Mouse (Mus musculus) right cerebral cortex, postnatal 10 days (tissue): ENCODE results near the gene Dgkz.

Experiments
- DNase-seq, 2 experiments: peaks; one replicate each; pipeline ENCODE4 v3.0.0; 2021; ENCODE audit warnings: low spot score in 2 of 2

Gene Dgkz

GRCm38 (mm10) chr2:91921181-91921789 is 54.4 kb downstream of the Dgkz start:
- peak; percentile 61 to 63 for DNase-seq

DNA sequence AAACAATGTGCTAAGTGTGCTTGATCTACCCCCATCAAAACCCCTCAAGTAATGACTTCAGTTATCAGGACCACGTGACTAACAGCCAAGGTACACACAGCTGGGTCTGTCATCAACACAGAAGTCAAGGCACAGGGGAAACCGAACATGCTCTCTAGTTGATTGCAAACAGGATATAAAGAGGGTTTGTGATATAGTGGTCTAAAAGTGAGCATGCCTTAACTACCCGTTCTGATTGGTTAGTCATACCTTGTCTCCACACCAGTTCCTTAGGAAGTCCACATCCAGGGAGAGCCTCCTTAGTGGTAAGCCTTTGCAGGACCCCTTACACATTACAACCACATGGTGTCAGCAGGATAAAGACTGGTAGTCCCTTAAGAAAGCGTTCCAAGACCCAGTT is 55.5 kb downstream of the Dgkz start:
- DNase-seq, result no peak

- DNase-seq, result no peak
Observed at GRCm38 (mm10) chr2:91917096-91917495, 58.6 kb downstream of the Dgkz start.

DNA sequence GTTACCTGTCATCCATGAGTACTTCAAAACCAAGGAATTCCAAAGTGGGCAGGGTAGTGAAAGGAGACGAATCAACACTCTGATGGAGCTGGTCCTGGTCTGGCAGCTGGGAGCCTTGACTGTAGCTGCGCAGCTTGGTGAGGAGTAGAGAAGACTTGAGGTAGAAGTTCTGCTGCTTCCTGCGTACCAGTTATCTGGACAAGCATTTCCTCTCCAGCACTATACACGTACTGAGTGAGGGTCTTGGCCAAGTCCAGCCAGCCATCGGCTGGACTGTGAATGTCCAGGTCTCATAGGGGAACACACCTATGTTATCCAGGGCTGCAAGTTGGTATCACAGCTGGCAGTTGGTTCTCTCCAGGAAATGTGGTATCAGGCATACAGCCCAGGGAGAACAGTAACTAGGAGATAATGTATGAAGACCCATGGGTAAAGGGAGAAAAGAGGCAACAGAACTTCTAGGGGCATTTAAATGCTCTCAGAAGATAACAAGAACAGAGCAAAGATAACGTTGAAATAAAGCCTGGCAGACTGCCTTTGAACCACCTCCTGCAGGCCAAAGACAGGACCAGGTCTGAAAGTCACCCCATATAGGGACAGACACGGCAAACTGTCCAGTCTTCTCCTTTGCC is 59.2 kb downstream of the Dgkz start:
- DNase-seq, result no peak

GRCm38 (mm10) chr2:91913328-91914110 is 62.1 kb downstream of the Dgkz start:
- no peak for DNase-seq

DNA sequence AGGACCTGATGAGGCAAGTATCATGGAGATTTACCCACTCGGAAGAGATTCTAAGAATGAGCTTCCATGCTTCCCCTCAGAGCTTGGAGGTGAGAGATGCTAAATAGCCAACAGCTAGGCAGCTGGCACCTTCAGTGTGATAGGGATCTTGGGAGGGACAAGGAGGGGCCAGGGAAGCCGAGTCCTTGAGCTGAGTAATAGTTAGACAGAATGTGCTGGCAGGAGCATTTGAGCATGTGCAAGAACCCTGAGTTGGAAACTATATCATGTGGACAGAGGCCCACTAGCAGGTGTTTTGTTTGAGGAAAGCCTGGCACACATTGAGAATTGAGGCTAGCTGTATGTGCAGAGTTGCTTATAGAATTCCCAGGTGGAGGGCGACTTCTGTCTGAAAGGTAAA is 63.0 kb downstream of the Dgkz start:
- no peak for DNase-seq

- no peak for DNase-seq
Observed at GRCm38 (mm10) chr2:91906141-91906540, 69.5 kb downstream of the Dgkz start.

GRCm38 (mm10) chr2:91904618-91905307 is 70.9 kb downstream of the Dgkz start:
- DNase-seq, result peak; percentile 66 to 80

- no peak for DNase-seq
Observed at GRCm38 (mm10) chr2:91903171-91903925, 72.3 kb downstream of the Dgkz start.

DNA sequence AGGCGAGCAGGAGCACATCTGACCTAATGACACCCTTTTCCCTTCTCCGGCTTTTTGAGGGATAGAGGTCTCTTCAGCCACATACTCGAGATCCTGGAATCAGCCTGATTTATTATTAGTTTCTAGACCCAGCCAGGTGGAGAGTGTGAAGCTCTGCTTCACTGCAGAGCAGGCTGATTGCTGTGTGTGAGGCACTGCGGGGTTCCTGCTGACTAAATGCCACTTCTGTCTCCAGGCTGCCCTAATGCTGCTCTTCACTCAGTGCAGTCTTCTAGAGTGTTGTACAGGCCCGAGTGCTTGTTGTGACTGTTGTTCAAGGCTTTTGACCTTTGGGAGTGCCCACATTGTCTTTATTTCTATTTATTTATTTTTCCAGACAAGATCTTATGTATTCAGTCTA is 73.3 kb downstream of the Dgkz start:
- DNase-seq, result no peak

DNA sequence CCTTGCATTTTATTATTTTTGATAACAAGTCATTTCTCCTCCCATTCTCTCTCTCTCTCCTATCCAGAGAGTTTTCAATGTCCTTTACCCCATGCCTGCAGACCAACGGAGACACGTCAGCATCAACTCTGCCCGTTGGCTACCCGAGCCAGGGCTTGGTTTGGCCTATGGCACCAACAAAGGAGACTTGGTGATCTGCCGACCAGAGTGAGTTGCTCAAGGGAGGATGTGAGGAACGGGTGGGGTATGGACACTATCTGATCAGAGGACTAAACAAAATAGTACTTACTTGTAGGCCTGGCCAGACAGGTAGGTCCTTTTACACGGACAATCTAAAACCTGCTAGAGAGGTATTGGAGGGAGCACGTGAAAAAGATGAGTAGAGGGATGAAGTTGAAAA is 75.2 kb downstream of the Dgkz start:
- no peak for DNase-seq

DNA sequence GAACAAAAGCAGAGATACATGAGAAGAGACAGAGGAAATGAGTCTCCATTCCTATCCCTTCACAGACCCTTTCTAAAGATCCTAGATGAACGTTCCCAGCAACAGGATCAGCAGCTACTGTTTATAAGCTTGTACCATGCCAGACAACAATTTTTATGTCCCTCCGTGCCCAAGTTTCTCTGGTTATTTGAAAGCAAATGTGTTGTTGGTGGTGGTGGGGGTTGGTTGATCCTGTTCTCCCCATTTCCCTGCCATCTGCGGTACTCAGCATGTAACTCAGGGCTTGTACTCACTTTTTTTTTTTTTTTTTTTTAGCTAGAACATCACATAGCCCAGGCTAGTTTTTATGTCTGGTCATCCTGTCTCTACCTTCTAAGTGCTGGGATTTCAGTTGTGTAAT is 76.5 kb downstream of the Dgkz start:
- DNase-seq, result no peak

DNA sequence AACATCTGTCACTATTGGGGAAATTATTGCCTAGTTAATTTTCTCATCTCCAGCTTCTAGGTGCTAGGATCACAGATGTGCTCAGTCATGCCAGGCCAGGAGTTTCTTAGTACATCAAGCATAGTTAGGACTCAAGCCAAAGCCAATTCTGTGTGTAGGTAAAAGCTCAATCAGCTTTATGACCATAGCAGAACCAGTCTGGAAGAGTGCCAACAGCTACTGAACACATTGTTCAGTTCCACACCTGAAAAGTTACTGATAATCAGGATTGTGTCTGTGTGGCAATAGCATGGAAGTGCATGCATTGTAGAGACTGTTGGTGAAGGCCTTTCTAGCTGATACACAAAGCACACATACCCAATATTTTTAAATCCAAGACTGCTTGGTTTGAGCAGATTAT is 77.7 kb downstream of the Dgkz start:
- no peak for DNase-seq

DNA sequence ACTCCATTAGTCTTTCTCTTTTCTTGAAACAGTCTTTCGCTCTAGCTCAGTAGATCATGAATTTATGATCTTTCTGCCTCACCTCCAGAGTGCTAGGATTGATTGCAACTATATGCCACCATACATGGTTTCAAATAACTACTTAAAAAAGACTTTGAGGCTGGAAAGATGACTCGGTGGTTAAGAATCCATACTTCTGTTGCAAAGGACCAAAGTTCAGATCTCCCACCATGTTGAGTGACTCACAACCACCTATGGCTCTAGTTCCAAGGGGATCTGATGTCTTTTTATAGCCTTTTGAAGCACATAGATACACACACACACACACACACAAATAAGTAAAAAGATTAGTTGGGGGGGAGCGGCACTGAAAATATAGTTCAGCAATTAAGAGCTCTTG is 80.3 kb downstream of the Dgkz start:
- DNase-seq, result no peak

GRCm38 (mm10) chr2:91894716-91895115 is 80.9 kb downstream of the Dgkz start:
- DNase-seq, result no peak

GRCm38 (mm10) chr2:91884616-91885015 is 91.0 kb downstream of the Dgkz start:
- DNase-seq, result no peak

- DNase-seq, result no peak
Observed at GRCm38 (mm10) chr2:91883961-91884360, 91.7 kb downstream of the Dgkz start.
